Mouse (Mus musculus) layer of hippocampus, postnatal 36 days (tissue): Measurements from ENCODE around the gene Exoc5. TPM values are rescaled to one million over a fixed set of nuclear protein-coding genes. Genes with fewer than 3 reads are reported as not detected.
"Not testable (repeated sequence)": the region's sequence is repeated elsewhere in the genome, so short reads cannot be mapped to it uniquely, and the experiment has no call there.

Experiments
- DNase-seq, 2 experiments: peaks; one replicate each; pipeline ENCODE4 v3.0.0; 2022
- total RNA-seq, 2 experiments: library from RNA; stranded (reverse); gene quantifications; 2 replicates each; pipeline ENCODE4 v1.2.3; 2021

The Exoc5 gene
- 10 to 100 TPM; 57.3 to 57.4 TPM for total RNA-seq

- peak; percentile 95 to 96 for DNase-seq
These were observed at the start of gene Exoc5 for GRCm38 (mm10) chr14:49066274-49066823. TSS of gene Exoc5 (minus strand) at chr14:49066653.

- DNase-seq, result not testable (repeated sequence)
These were observed 25.3 kb upstream of the Exoc5 start for GRCm38 (mm10) chr14:49091755-49092154.

- DNase-seq, result no peak
These were observed 24.8 kb upstream of the Exoc5 start for GRCm38 (mm10) chr14:49091277-49091676.

- DNase-seq, result no peak
These were observed 23.6 kb upstream of the Exoc5 start for GRCm38 (mm10) chr14:49090102-49090501.

GRCm38 (mm10) chr14:49089461-49090058 is 23.1 kb upstream of the Exoc5 start:
- DNase-seq, result no peak

- no peak for DNase-seq
These were observed 21.9 kb upstream of the Exoc5 start for GRCm38 (mm10) chr14:49088155-49089048.

GRCm38 (mm10) chr14:49086522-49086921 is 20.1 kb upstream of the Exoc5 start:
- no peak for DNase-seq

GRCm38 (mm10) chr14:49078820-49079219 is 12.4 kb upstream of the Exoc5 start:
- no peak for DNase-seq

GRCm38 (mm10) chr14:49074361-49074760 is 7.9 kb upstream of the Exoc5 start:
- DNase-seq, result no peak

- no peak for DNase-seq
These were observed 7.4 kb upstream of the Exoc5 start for GRCm38 (mm10) chr14:49073896-49074295.

- no peak for DNase-seq
These were observed 6.4 kb upstream of the Exoc5 start for GRCm38 (mm10) chr14:49072837-49073236.

GRCm38 (mm10) chr14:49065529-49066273 is 752 bp downstream of the Exoc5 start, which contains the start of gene Ap5m1:
TSS of gene Ap5m1 (plus strand) at chr14:49066097.
- no peak for DNase-seq

GRCm38 (mm10) chr14:49063838-49064237 is 2.6 kb downstream of the Exoc5 start:
- no peak for DNase-seq

- no peak for DNase-seq
These were observed 17.0 kb downstream of the Exoc5 start for GRCm38 (mm10) chr14:49049492-49049891.

GRCm38 (mm10) chr14:49045610-49046009 is 20.8 kb downstream of the Exoc5 start:
- DNase-seq, result no peak

GRCm38 (mm10) chr14:49028991-49029390 is 37.5 kb downstream of the Exoc5 start:
- DNase-seq, result no peak

GRCm38 (mm10) chr14:49027779-49028368 is 38.6 kb downstream of the Exoc5 start:
- DNase-seq, result no peak

- DNase-seq, result no peak
These were observed 39.2 kb downstream of the Exoc5 start for GRCm38 (mm10) chr14:49027040-49027778.

- DNase-seq, result no peak
These were observed 46.7 kb downstream of the Exoc5 start for GRCm38 (mm10) chr14:49019765-49020164.

- DNase-seq, result no peak
These were observed 57.9 kb downstream of the Exoc5 start for GRCm38 (mm10) chr14:49008399-49009189.

GRCm38 (mm10) chr14:49007979-49008378 is 58.5 kb downstream of the Exoc5 start:
- DNase-seq, result no peak
